Mouse (Mus musculus): ENCODE data around the gene Espl1. TPM values are rescaled to one million over a fixed set of nuclear protein-coding genes. Genes with fewer than 3 reads are reported as not detected.

Gene Espl1
- polyA plus RNA-seq, 1 experiment from 2014 or later = 10.9 TPM

Other genes starting within 250 kb of the Espl1 start
- gene Eif4b, start 222.5 kb upstream of the Espl1 start, polyA plus RNA-seq (2015; fragmentation: Nextera tagmentation; extraction: Ambion mirVana) = 109 and 117 TPM in 2 replicates
- gene Tns2, start 195.9 kb upstream of the Espl1 start, polyA plus RNA-seq (2015; fragmentation: Nextera tagmentation; extraction: Ambion mirVana) = 6.9 and 7.7 TPM in 2 replicates
- 48.2 and 56.4 TPM in 2 replicates for gene Spryd3, start 160.0 kb upstream of the Espl1 start, polyA plus RNA-seq (2015; fragmentation: Nextera tagmentation; extraction: Ambion mirVana)
- 2.2 and 2.4 TPM in 2 replicates for gene Igfbp6, start 151.9 kb upstream of the Espl1 start, polyA plus RNA-seq (2015; fragmentation: Nextera tagmentation; extraction: Ambion mirVana)
- not detected in 2 replicates for gene Soat2, start 145.7 kb upstream of the Espl1 start, polyA plus RNA-seq (2015; fragmentation: Nextera tagmentation; extraction: Ambion mirVana)
- 84.6 and 93.4 TPM in 2 replicates for gene Zfp740, start 93.0 kb upstream of the Espl1 start, polyA plus RNA-seq (2015; fragmentation: Nextera tagmentation; extraction: Ambion mirVana)
- gene Csad, start 91.5 kb upstream of the Espl1 start, polyA plus RNA-seq (2015; fragmentation: Nextera tagmentation; extraction: Ambion mirVana) = 37.8 and 39.6 TPM in 2 replicates
- gene Itgb7, start 64.3 kb upstream of the Espl1 start, polyA plus RNA-seq (2015; fragmentation: Nextera tagmentation; extraction: Ambion mirVana) = 0.73 and 1.0 TPM in 2 replicates
- 6.4 and 8.0 TPM in 2 replicates for gene Rarg, start 38.7 kb upstream of the Espl1 start, polyA plus RNA-seq (2015; fragmentation: Nextera tagmentation; extraction: Ambion mirVana)
- 0.11 TPM in 1 of 2 replicates, not detected in the other for gene Gm9918, start 25.7 kb upstream of the Espl1 start, polyA plus RNA-seq (2015; fragmentation: Nextera tagmentation; extraction: Ambion mirVana)
- gene Mfsd5, start 16.8 kb upstream of the Espl1 start, polyA plus RNA-seq (2015; fragmentation: Nextera tagmentation; extraction: Ambion mirVana) = 50.6 and 52.8 TPM in 2 replicates
- gene Pfdn5, start 29.9 kb downstream of the Espl1 start, polyA plus RNA-seq (2015; fragmentation: Nextera tagmentation; extraction: Ambion mirVana) = 429 and 443 TPM in 2 replicates
- 105 and 111 TPM in 2 replicates for gene Myg1, start 35.4 kb downstream of the Espl1 start, polyA plus RNA-seq (2015; fragmentation: Nextera tagmentation; extraction: Ambion mirVana)
- gene Aaas, start 54.5 kb downstream of the Espl1 start, polyA plus RNA-seq (2015; fragmentation: Nextera tagmentation; extraction: Ambion mirVana) = 42.0 and 44.7 TPM in 2 replicates
- gene Sp7, start 70.9 kb downstream of the Espl1 start, polyA plus RNA-seq (2015; fragmentation: Nextera tagmentation; extraction: Ambion mirVana) = 0.38 and 1.1 TPM in 2 replicates
- gene Sp1, start 109.9 kb downstream of the Espl1 start, polyA plus RNA-seq (2015; fragmentation: Nextera tagmentation; extraction: Ambion mirVana) = 5.0 and 5.9 TPM in 2 replicates
- gene Amhr2, start 149.1 kb downstream of the Espl1 start, polyA plus RNA-seq (2015; fragmentation: Nextera tagmentation; extraction: Ambion mirVana) = 0.32 and 0.58 TPM in 2 replicates
- gene Prr13, start 162.8 kb downstream of the Espl1 start, polyA plus RNA-seq (2015; fragmentation: Nextera tagmentation; extraction: Ambion mirVana) = 79.0 and 80.9 TPM in 2 replicates
- 144 and 149 TPM in 2 replicates for gene Pcbp2, start 174.3 kb downstream of the Espl1 start, polyA plus RNA-seq (2015; fragmentation: Nextera tagmentation; extraction: Ambion mirVana)
- 17.3 and 22.2 TPM in 2 replicates for gene Gm10337, start 207.5 kb downstream of the Espl1 start, polyA plus RNA-seq (2015; fragmentation: Nextera tagmentation; extraction: Ambion mirVana)
- gene Map3k12, start 220.8 kb downstream of the Espl1 start, polyA plus RNA-seq (2015; fragmentation: Nextera tagmentation; extraction: Ambion mirVana) = 58.7 and 69.5 TPM in 2 replicates
- gene Tarbp2, start 221.9 kb downstream of the Espl1 start, polyA plus RNA-seq (2015; fragmentation: Nextera tagmentation; extraction: Ambion mirVana) = 97.2 and 114 TPM in 2 replicates
- 2.9 and 3.1 TPM in 2 replicates for gene Npff, start 228.7 kb downstream of the Espl1 start, polyA plus RNA-seq (2015; fragmentation: Nextera tagmentation; extraction: Ambion mirVana)